Mouse (Mus musculus): ENCODE data around the gene Gm38119. TPM values are rescaled to one million over a fixed set of nuclear protein-coding genes. Genes with fewer than 3 reads are reported as not detected.
"Not testable (repeated sequence)": the region's sequence is repeated elsewhere in the genome, so short reads cannot be mapped to it uniquely, and the experiment has no call there.

The Gm38119 gene
- not detected for total RNA-seq (2021)

DNA sequence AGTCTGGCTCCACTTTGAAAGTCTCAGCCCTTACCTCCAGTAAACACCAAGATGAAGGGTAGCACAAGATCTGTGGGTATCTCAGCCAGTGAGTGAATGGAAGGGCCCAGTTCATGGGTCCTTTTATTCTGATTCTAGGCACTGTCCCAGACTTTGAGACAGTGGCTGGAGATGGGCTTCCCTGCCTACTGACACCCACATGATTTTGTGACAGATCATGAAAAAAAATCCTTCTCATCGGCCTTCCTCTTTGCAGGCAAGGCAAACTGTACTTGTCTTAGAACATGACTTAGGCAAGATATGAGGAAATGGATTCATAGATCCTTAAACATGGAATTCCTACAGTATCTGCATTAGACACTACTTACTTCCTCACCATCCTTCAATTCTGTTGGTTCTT is at the start of gene Gm38119:
TSS of gene Gm38119 (minus strand) at position 101 of the 400 bp plus-strand sequence.
- intact Hi-C loops (cut with DNase I): no loop called here
- DNase-seq: no peak

DNA sequence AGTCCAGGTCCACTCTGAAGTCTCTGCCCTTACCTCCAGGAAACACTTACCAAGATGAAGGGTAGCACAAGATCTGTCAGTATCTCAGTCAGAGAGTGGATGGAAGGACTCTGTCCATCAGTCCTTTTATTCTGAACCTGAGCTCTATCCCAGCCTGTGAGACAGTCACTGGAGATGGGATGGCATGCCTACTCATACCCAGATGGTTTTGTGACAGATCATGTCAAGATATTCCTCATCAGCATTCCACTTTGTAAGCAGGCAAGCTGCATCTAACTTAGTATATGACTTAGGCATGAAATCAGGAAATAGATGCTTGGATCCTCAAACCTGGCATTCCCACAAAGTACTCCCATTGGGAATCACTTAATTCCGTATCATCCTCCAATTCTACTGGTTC is 39.9 kb upstream of the Gm38119 start, which contains the start of gene Lce1i:
TSS of gene Lce1i (minus strand) at position 101 of the 400 bp plus-strand sequence.
- DNase-seq: no peak
- intact Hi-C loops (cut with DNase I): no loop called here

DNA sequence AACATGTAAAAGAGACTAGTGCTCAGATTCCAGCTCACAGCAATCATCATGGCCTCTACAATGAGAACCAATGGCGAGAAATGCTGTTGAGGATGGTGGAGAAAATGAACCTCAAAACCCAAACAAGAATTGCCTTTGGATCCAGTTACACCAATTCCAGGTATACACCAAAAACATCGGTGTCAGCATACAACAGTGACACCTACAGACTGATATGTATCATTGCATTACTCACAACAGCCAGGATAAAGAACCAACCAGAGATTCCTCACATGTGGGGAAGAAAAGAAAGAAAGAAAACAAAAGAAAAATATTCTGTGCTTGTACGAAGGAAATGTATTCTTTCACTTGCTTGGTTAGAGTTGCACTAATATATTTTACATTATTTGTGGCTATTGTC is 32.7 kb upstream of the Gm38119 start:
- DNase-seq: no peak
- intact Hi-C loops (cut with DNase I): no loop called here

DNA sequence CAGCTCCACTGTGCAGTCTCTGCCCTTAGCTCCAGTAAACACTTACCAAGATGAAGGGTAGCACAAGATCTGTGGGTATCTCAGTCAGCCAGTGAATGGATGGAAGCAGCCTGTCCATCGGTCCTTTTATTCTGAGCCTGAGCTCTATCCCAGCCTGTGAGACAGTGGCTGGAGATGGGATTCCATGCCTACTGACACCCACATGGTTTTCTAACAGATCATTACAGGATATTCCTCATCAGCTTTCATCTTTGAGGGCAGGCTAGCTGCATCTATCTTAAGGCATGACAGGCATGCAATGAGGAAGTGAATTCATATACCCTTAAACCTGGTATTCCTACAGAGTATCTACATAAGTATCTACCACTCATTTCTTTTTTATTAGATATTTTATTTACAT is 26.1 kb upstream of the Gm38119 start, which contains the start of gene Lce1h:
TSS of gene Lce1h (minus strand) at position 101 of the 400 bp plus-strand sequence.
- no peak for DNase-seq

DNA sequence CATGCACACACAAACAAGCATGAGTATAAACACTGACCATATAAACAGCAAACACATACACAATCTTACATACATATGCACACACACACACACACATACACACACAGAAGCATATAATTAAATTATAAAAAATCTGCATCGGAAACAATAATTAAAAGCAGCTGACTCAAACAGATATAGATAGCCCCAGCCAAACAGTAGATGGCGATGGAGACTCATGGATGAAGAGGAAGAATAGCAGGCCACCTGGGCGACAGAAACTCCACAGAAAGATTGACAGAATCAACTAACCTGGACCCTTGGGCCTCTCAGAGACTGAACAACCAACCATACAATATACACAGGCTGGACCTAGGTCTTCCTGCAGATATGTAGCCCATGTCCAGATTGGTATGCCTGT is 14.3 kb upstream of the Gm38119 start:
- intact Hi-C loops (cut with DNase I): no loop called here
- DNase-seq: no peak

More for the DNA sequence above, 26.1 kb upstream of the Gm38119 start, which contains the start of gene Lce1h:
- intact Hi-C loops (cut with DNase I): no loop called here

DNA sequence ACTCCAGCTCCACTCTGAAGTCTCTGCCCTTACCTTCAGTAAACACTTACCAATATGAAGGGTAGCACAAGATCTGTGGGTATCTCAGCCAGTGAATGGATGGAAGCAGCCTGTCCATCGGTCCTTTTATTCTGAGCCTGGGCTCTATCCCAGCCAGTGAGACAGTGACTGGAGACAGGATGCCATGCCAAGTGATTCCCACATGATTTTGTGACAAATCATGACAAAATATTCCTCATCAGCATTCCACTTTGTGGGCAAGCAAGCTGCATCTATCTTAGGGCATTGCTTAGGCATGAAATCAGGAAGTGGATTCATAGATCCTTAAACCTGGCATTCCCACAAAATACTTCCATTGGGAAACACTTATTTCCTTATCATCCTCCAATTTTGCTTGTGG is 13.3 kb upstream of the Gm38119 start, which contains the start of gene Lce1g:
TSS of gene Lce1g (minus strand) at position 101 of the 400 bp plus-strand sequence.
- intact Hi-C loops (cut with DNase I): no loop called here

DNA sequence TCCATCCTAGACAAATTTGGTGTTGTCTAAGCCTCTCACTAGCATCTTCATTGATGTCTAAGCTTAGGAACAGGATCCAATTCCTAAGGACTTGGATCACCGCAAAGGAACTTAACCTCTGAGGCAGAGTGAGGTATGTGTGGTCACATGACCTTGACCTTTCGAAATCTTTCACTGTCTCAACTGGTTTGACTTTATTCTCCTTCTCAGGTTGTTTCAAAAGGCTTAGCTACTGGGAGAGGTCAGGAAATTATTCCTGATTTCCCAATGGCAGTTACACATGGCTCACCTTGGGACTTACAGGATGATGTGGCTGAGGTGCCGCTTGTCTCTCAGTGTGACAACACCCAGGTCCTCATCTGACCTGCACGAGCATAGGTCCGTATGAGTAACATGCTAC is 16.3 kb downstream of the Gm38119 start:
- intact Hi-C loops (cut with DNase I): no loop called here
- DNase-seq: no peak

More for the DNA sequence above, 13.3 kb upstream of the Gm38119 start, which contains the start of gene Lce1g:
- no peak for DNase-seq

DNA sequence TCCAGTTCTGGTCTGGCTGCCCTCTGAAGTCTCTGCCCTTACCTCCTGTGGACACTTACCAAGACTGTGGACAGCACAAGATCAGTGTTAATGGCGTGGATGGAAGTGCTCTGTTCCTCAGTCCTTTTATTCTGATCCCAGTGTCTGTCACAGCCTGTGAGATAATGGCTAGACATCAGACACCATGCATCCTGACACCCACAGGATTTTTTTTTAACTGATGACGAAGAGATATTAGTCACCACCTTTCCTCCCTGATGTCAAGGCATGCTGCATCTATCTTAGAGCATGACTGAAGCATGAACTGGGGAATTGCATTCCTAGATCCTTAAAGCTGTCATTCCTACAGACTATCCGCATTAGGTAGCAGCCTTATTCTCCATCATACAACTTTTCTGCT is 18.6 kb downstream of the Gm38119 start, which contains the start of gene Lce1f:
TSS of gene Lce1f (minus strand) at position 101 of the 400 bp plus-strand sequence.
- no peak for DNase-seq
- intact Hi-C loops (cut with DNase I): no loop called here

DNA sequence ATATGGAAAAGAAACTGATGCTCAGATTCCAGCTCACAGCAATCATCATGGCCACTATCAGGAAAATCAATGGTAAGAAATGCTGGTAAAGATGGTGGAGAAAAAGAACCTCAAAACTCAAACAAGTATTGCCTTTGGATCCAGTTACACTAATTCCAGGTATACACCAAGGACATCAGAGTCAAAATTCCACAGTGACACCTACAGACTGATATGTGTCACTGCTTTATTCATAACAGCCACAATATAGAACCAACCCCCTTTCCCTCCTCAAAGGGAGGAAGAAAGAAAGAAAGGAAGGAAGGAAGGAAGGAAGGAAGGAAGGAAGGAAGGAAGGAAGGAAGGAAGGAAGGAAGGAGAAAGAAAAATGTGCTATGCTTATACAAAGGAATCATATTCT is 23.8 kb downstream of the Gm38119 start:
- intact Hi-C loops (cut with DNase I): no loop called here
- DNase-seq: no peak

DNA sequence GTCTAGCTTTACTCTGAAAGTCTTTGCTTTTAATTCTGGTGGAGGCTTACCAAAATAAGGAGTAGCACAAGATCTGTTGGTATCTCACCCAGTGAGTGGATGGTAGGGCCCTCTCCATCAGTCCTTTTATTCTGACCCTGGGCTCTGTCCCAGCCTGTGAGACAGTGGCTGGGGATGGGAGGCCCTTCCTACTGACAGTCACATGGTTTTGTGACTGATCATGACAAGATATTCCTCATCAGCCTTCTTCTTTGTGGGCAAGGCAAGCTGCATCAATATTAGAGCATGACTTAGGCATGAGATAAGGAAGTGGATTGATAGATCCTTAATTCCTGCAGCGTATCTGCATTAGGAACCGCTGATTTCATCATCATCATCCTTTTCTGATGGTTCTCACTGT is 29.9 kb downstream of the Gm38119 start, which contains the start of gene Lce1e:
TSS of gene Lce1e (minus strand) at position 101 of the 400 bp plus-strand sequence.
- intact Hi-C loops (cut with DNase I): no loop called here
- DNase-seq: no peak

DNA sequence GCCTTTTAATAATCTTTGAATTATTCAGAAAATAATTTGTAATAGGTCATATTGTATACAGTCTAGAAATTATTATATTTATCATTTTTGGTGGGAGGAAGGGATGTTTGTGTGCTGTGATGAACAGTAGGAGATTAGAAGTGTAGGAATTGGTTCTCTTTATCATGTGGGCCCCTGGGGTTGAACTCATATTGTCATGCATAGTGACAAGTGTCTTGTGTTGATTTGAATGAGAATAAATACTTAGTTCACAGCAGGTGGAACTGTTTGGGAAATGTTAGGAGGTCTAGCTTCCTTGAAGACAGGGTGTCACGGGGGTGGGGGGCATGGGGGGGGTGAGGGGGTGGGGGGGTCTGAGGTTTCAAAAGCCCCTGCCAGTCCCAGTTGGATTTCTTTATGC is 44.3 kb downstream of the Gm38119 start:
- no peak for DNase-seq
- intact Hi-C loops (cut with DNase I): no loop called here

DNA sequence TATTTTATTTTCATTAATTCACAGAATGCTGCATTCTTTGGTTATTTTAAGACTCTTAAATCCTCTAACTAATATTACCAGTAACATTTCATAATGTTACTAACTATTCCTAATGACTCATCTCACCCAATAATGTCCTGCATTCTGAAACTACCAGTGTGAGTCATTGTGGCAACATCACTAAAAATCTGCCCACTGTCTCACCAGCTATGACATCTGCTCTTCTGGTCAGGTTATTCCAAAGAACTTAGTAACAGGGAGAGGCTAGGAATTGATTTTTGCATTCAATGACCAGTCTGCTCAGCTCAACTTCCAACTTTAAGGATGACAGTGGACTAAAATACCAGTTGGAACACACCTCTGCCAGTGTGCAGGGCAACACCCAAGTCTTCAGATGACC is 47.2 kb downstream of the Gm38119 start:
- intact Hi-C loops (cut with DNase I): no loop called here
- DNase-seq: no peak

DNA sequence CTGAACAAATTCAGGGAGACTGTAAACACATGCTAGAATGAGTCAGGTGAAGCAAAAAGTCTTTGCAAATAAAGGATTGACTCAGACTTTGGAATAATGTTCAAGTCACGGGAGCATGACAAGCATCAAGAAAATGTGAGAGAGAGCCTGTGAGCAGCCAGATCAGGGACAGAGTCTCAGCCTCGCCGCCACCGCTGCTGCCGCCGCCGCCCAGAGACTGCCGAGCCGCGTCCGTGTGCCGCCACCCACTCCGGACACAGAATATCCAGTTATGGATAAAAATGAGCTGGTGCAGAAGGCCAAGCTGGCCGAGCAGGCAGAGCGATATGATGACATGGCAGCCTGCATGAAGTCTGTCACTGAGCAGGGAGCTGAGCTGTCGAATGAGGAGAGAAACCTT is 49.7 kb downstream of the Gm38119 start:
- intact Hi-C loops (cut with DNase I): not testable (repeated sequence)
- peak; percentile 7 for DNase-seq

Other genes with a start within 250 kb of the Gm38119 start
- not detected for gene Sprr4, start 238.6 kb downstream of the Gm38119 start, total RNA-seq (2021)
- gene 2310046K23Rik, start 204.6 kb downstream of the Gm38119 start, total RNA-seq (2021): not detected
- gene Ivl, start 165.4 kb downstream of the Gm38119 start, total RNA-seq (2021): not detected
- not detected for gene Smcp, start 150.1 kb downstream of the Gm38119 start, total RNA-seq (2021)
- not detected for gene 2210017I01Rik, start 131.6 kb downstream of the Gm38119 start, total RNA-seq (2021)
- not detected for gene Lce6a, start 117.4 kb downstream of the Gm38119 start, total RNA-seq (2021)
- gene Lce1a1, start 90.8 kb downstream of the Gm38119 start, total RNA-seq (2021): not detected
- gene Lce1b, start 82.2 kb downstream of the Gm38119 start, total RNA-seq (2021): not detected
- gene Lce1a2, start 68.8 kb downstream of the Gm38119 start, total RNA-seq (2021): not detected
- not detected for gene Lce1c, start 59.8 kb downstream of the Gm38119 start, total RNA-seq (2021)
- gene Lce1d, start 51.9 kb downstream of the Gm38119 start, total RNA-seq (2021): not detected
- not detected for gene Lce1e, start 30.0 kb downstream of the Gm38119 start, total RNA-seq (2021)
- gene Lce1f, start 18.7 kb downstream of the Gm38119 start, total RNA-seq (2021): not detected
- gene Lce1g, start 13.2 kb upstream of the Gm38119 start, total RNA-seq (2021): not detected
- gene Lce1h, start 26.0 kb upstream of the Gm38119 start, total RNA-seq (2021): not detected
- gene Lce1i, start 39.8 kb upstream of the Gm38119 start, total RNA-seq (2021): not detected
- not detected for gene Lce1j, start 51.4 kb upstream of the Gm38119 start, total RNA-seq (2021)
- gene Lce1k, start 68.8 kb upstream of the Gm38119 start, total RNA-seq (2021): not detected
- not detected for gene Kprp, start 88.2 kb upstream of the Gm38119 start, total RNA-seq (2021)
- gene Lce1l, start 112.2 kb upstream of the Gm38119 start, total RNA-seq (2021): not detected
- not detected for gene 2310050C09Rik, start 131.1 kb upstream of the Gm38119 start, total RNA-seq (2021)
- not detected for gene Lce3a, start 187.1 kb upstream of the Gm38119 start, total RNA-seq (2021)
- not detected for gene Lce3b, start 193.9 kb upstream of the Gm38119 start, total RNA-seq (2021)
- gene Lce3c, start 205.4 kb upstream of the Gm38119 start, total RNA-seq (2021): not detected
- gene Lce3d, start 218.3 kb upstream of the Gm38119 start, total RNA-seq (2021): not detected
- not detected for gene Lce3e, start 228.0 kb upstream of the Gm38119 start, total RNA-seq (2021)

All from left cerebral cortex, postnatal 4 days (tissue).